Mouse (Mus musculus) urinary bladder, adult 18-20 months (tissue): Measurements from ENCODE around the gene Iqcb1.
A peak's percentile ranks its signal among the peaks of the same experiment; 100 is the strongest.
"Not testable (repeated sequence)": the region's sequence is repeated elsewhere in the genome, so short reads cannot be mapped to it uniquely, and the experiment has no call there.

Source experiments
- DNase-seq, 2 experiments: peaks; one replicate each; pipeline ENCODE4 v3.0.0; 2022; ENCODE audit warnings: low spot score in 2 of 2, mixed read lengths in 2 of 2

Iqcb1 gene

DNA sequence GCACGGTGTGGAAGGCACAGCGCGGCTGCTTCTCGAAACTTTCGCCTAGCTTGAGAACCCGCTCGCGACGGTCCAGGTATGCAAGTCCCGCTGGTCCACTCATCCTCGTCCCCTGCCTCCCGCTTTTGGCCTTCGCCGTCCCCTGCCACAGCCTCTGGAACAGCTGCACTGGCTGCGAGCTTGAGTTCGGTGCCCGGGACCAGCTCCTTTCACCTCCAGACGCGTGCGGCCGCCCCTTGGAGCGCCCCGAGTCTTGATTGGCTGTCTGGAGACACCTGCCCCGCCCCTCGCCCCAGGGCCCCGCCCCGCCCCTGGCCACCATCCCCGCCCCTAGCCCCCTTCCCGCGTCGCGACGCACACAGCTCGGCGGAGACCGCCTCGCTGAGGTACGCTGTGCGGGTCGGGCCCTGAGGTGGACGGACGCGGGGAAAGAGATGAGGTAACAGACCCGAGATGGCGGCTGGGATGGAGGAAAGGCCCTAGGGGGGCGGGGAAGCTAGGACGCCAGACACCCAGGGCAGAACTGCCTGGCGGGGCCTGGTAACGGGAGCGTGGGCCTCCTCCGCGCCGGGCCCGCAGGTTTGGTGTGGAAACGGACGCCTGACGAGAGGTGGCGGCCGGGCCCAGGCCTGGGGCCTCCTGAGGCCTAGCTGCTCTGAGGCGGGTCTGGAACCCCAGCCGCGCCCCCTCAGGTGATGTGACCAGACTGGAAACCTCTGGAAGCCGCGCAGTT lies at the start of gene Iqcb1:
Iqcb1 (plus strand) TSS at position 332 of the 733 bp plus-strand sequence.
- DNase-seq = peak; percentile 76 to 79

DNA sequence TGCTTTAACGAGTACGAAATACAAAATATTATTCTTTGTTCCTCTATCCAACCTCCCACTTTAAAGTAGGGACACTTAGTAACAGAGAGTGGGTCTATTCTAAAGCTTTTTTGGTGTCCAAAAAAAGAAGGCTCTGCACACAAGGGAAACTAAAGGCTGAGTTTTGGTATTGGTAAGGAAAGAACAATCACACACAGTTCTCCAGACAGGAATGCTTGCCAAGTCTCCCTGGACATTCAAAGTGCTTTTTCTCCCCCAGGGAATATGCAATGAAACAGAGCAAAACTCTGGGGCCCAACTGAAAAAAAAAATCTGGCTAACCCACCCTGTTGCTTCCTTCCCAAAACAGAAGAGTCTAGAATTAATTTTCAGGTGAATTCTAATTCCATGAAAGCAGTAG lies 44.0 kb upstream of the Iqcb1 start:
- DNase-seq = no peak

DNA sequence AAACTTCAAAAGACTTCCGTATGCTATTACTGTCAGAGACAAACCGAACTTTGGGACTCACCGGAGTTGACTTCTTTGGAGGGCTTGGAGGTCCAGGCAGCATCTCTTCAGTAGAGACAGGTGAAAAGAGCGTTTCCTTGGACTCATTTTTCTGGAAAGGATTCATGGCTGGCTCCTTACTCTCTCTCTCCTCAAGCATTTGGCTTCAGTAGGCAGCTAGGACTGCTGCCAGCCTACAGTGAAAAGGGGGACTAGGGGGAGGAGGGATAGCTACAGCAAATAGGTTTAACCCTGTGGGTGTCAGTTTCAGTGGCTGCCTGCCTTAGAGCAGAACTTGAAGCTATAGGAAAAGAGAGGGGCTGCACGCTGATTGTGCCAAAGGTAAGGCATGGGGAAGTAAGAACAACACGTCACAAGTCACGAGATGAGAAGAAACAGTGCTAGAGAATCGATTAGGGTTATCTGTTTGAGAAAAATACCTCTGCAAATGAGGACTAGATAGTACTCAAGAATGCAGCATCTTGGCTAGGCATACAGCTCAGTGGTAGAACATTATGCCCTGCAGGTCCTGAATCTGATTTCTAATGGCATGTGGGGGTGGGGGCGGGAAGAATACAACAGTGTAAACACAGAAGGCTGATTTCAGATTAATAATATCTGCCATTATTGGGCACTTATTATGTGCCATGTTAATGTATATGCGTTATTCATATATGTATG lies 43.4 kb upstream of the Iqcb1 start, which contains the start of gene Slc15a2:
Slc15a2 (minus strand) TSS at position 369 of the 720 bp plus-strand sequence.
- no peak for DNase-seq

DNA sequence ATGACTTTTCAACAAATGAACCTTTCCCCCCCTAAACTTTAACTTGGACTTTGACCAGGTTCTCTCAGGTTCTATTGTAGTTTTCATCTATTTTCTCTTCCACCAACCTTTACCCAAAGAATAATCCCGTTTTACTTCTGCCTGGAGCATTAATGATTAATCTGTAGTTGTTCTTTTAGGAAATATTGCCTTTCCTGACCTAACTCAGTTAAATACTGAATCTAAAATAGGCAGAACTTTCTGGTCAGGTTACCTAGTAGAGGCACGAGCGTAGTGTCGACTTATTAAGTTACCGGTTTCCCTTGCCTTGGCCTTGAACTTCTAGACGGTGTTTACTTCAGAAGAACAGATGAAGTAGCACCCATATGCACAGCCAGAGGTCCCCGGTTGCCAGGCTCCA lies 41.7 kb upstream of the Iqcb1 start:
- DNase-seq = no peak

DNA sequence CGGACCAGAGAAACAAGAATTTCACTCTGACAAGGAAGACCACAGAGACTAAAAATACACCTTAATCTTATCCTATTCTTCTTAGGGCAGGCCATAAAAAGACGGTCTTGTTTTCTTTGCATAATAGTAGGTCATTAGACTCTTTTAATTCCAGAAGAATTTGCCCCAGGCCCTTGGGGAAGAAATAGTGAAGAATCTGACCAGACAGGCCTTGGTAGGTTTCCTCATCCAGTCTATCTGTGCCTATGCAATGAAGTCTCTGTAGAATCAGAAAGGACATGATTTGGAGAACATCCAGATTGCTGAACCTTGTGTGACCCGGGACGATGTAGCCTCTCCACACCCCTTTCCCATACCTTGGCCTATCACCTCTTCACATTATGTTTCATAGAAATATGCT lies 38.0 kb upstream of the Iqcb1 start:
- no peak for DNase-seq

DNA sequence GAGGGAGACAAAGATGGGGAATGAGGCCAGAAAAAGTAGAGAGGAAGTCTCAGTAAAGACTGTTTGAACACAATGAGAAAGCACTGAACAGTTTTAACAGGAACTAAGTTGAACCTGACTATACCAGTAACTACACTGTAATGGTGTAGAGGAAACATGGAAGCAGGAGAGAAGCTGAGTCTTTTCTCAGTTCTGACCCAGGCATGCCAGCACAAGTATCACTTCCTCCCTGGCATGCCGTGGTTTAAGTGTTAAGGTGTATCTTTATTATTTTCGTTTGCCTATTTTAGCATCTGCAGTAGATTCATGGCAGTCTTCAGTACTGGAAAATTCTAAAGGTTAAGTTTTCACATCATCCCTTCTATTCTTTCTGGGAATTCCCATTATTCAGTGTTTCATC lies 33.2 kb upstream of the Iqcb1 start:
- DNase-seq = no peak

DNA sequence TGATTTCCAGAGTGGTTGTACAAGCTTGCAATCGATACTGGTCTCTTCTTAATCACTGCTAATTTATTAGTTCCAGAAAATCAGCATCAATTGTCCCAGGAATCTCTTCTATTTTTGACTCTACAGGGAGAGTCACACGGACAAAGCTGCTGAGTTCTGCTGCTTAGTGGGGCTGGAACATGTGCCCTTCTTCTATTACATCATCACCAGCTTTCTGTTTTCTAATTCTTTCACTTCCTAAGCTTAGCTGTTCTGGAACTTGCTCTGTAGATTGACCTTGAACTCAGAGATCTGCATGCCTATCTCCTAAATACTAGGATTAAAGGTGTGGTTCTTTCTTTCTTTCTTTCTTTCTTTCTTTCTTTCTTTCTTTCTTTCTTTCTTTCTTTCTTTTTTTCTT lies 29.9 kb upstream of the Iqcb1 start:
- no peak for DNase-seq

DNA sequence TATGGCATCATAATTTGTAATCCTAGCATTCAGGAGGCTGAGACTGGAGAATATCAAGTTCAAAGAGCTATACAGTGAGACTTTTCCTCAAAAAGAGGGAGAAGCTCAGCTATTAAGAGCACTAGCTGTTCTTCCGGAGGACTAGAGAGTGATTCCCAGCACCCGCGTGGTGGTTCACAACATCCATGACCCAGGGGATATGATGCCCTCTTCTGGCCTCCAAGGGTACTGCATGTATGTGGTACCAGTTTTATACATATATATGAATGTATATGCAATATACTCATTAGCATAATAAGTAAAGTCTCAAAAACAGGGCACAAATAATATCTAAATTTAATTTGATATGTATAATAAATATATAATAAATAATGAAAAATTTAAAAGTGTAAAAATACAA lies 25.8 kb upstream of the Iqcb1 start:
- no peak for DNase-seq

DNA sequence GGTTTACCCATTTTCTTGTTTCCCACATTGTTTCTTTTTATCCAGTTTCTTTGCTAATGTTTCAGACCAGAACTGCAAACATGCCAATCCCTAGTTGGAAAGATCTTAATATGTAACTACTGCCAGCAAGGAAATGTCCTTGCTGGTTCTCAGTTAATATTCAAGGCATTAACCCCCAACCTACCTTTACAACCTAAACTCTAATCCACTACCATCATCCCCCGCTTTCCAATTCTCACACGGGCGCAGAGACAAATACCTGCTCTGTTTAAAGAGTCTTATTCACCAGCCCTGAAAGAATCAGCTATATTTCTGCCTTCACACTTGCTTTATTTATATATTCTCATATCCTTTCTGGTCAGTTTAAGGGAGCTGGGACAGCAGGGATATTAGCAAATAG lies 19.6 kb upstream of the Iqcb1 start:
- no peak for DNase-seq

DNA sequence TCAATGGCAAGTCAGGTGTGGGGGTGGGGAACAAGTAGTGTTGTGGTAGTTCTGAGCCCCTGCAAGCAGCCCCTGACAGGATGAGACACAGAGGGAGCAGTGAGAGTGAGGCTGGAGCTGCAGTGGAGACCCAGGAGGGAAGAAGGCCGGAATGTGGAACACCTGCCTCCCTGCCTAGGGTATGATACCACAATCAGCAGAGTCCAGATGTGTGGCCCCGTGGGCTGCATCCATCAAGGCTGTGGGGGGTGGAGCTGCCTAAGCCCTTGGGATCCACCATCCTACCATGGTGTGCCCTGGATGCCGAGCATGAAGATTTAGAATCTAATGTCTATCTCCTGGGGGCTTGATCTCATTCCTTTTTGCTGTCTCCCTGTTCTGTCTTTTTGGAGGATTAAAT lies 14.5 kb upstream of the Iqcb1 start:
- no peak for DNase-seq

DNA sequence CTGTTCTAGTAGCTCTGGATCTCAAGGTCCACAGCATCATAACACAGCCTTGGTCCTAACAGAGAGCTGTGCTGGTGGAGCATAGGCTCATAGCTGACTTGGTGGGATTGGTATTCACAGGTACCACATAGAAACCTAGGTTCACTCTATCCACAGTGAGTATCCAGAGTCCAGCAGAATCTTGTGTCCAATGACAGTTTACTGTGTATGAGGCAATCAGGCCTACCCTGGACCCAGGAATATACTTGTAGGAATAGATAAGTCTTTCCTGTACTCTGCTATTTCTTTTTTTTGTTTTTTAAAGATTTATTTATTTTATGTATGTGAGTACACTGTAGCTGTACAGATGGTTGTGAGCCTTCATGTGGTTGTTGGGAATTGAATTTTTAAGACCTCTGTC lies 11.3 kb upstream of the Iqcb1 start:
- no peak for DNase-seq

DNA sequence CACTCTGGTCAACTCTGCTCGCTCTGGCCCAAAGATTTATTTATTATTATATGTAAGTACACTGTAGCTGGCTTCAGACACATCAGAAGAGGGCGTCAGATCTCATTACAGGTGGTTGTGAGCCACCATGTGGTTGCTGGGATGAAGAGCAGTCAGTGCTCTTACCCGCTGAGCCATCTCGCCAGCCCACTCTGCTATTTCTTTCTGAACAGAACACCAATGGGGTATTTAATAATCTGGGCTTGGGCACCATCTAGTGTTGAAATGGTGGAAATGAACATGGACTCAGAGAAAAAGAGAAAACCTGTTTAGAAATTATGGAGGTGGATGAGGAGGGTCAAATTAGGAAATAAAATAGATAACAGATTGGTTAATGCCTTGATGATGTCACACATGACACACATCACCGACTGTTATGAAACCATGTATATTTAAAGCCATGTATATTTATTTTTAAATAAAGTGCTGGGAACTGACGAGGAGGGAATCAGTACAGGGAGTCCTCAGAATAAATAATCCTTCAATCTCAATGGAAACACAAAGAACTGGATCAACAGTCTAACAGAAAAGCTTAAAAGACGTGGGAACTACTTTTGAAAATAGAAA lies 10.8 kb upstream of the Iqcb1 start:
- DNase-seq = peak in 1 of 2 experiments; percentile 50

DNA sequence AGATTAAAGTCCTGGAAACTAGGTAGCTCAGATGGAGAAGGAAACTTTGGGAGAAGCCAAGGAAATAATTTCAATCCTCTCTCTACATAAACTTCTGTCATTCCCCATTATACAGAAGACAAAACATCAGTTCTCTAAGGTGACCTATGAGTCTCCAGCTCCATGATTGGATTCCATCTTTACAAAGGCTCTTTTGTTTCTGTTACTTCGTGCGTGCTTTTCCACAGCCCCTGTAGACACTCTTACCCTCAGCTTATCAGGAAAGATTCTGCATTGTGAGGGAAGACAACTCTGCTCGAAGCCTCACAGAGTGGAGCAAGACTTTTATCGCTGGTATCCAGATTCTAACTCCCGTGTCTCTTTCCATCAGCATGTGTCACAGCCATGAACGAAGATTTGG lies 8.2 kb upstream of the Iqcb1 start:
- no peak for DNase-seq

DNA sequence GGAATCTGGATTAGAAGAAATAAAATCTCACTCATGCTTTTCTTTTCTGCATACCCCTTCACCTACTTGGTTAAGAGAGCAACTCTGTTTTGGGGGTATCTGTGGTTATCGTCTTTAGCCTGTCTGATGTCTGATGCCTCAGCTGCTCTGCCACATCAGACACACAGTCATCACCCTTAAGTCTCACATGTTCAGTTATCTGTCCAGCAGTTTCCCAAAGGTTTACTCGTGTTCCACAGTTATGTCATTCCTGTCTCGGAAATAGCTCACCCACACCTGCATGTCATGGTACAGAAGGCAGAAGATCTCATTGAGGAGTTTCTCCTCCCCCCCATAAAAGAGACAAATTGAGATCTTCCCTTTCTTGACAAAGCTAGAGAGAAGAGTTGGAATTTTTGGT lies 7.4 kb upstream of the Iqcb1 start:
- no peak for DNase-seq

DNA sequence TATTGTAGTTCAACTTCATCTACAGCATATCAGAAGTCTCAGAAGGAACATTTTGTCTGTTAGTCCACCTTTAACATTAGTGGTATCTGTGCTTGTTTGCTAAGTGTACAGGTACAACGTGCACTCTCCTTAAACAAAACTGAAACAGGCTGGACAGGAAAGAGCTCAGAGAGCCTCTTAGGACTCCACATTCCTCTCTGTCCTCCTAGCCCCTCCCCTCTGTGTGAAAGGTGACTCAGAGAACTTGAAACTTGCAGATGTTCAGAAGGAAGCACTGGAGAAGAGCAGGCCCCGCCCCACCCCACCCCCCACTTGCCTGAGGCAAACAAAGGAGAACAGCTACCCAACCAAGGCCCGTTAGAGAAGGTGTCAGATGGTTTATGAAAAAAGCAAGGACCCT lies 6.7 kb upstream of the Iqcb1 start:
- peak in 1 of 2 experiments; percentile 16 for DNase-seq

DNA sequence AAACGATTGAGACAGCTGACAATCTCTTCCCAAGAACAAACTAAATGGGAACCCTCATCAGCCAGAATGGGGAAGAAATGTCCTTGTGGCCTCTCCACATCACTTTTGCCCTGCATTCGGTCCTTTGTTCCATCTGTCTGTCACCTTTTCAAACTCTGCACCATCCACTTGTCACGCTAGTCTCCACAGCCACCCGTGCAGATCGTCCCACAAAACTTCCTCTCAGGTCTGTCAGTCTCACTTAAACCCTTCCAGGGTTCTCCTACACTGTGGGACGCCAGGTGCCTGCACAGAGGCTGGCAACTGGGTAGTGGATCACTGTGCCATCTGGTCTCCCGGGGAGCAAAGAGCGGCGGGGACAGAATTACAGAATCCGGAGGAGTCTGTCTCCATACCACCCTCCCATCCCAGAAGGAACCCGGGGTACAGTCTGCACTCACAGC lies 553 bp upstream of the Iqcb1 start:
- DNase-seq = no peak

DNA sequence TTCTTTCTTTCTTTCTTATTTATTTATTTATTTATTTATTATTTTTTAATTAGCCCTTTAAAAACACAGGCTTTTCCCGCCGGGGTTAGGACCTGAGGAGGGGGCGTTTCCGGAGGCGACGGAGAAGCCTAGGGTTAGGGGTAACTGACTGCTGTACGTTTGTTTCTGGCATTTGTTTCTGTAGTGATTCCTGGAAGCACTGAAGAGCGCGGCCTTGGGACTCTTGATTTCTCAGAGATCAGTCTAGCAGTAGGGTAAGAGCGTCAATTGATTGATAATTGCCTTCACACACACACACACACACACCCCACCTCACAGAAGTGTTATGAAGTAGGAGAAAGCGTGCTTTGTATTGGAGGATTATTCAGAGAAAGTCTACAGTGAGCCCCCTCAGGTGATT lies 635 bp downstream of the Iqcb1 start:
- DNase-seq = no peak

DNA sequence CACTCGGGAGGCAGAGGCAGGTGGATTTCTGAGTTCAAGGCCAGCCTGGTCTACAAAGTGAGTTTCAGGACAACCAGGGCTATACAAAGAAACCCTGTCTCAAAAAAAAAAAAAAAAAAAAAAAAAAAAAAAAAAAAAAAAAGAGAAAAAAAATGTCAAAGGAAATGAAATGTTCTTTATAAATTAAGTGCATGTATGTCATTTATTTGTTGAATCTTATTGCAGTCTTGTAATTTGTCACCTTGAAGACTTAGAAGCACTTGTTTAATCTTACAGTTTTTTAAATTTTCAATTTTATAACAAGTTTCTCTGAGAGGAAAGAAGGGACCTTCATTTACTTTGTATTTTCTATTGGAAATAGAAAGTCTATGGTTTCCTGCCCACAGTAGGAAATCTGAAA lies 18.7 kb downstream of the Iqcb1 start:
- not testable (repeated sequence) for DNase-seq

DNA sequence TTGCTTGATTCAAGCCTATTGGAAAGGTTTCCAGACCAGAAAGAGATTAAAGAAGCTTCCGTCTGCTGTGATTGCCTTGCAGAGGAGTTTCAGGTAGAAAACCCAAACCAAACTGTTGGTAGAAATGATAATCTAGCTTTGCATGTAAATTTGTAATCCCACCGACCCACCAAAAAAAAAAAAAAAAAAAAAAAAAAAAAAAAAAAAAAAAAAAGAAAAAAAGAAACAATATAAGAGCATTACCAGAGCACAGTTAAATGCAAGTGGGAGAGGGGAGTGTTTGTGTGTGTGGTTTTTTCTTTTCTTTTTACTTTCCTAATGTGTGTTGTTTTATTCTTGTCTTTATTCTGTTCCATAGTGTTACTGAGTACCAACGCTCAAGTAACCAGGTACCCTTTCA lies 23.0 kb downstream of the Iqcb1 start:
- DNase-seq = no peak

DNA sequence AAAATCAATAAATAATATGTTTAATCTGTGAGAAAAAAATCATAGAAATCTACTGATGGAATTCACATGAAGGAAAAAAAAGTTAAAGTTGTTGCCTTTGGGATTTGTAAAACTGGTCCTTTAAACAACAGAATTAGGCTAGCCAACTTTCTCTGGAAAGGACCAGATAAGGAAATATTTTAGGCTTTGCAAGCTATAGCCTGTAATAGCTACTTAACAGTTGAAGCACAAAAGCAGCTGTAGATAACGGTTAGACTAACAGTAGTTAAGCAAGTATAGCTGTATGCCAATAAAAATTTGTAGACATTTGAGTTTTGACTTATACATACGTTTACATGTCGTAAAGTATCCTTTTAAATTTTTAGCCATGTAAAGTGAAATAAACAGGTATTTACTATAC lies 35.4 kb downstream of the Iqcb1 start:
- DNase-seq = no peak

DNA sequence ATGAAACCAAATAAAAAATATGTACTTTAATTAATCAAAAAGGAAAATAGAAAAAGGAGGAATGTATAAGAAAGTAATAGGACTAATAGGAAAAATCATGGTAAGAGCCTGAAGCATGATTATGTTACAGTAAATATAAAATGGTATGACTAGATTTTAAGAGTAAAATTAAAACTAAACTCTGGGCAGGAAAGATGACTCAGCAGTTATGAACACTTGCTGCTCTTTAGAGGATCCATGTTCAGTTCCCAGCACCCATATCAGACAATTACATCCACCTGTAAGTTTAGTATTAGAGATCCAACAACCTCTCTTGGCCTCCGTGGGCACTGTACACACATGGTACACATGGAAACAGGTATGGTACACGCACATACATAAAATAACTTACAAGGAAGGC lies 41.3 kb downstream of the Iqcb1 start:
- DNase-seq = no peak

DNA sequence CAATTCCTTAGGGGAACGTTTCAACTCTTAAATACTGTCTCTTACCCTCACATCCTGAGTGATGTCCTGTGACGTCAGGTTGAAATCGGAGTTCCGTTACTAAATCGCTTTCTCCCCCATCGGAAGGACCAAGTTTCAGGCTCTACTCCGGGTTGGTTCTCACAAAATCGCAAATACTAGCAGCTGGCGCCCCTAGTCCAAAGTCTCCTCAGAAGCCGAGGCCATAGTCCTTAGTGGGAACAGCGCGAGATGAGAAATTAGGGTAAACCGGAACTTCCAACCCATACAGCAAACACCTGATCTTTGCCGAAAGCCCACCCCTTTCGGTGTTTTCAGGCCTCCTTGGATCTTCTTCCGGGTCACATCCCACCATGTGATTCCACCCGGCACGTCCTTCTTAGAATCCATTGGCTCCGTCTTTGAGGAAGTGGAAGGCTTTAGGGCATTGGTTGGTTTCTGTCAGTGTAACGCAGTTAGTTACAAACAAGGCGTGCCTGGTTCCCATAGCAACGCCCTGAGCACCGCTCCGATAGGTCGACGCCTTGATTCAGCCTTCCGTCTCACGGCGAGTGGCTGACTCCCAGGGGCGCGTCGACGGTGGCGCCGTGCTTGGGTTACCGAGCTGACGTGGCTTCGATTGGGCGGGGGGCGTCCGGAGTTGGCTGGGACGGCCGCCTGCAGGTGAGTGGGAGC lies 46.5 kb downstream of the Iqcb1 start, which contains the start of the genes Eaf2 and Golgb1:
Eaf2 (minus strand) TSS at position 421 of the 693 bp plus-strand sequence.
Golgb1 (plus strand) TSS at position 558 of the 693 bp plus-strand sequence.
- DNase-seq = peak; percentile 72 to 95
